Mouse (Mus musculus) small intestine, adult 2 months (tissue): ENCODE measurements around the gene Sos2.
"Not testable (repeated sequence)": the region's sequence is repeated elsewhere in the genome, so short reads cannot be mapped to it uniquely, and the experiment has no call there.

Source experiments
- CTCF ChIP-seq: fragments of 200-500 bp; IDR thresholded peaks from 2 replicates; pipeline ENCODE4 v1.5.1; 2012; ENCODE audit warnings: low read depth, mild to moderate bottlenecking, control low read depth, inconsistent platforms, low read length, moderate library complexity, mixed read lengths; ENCODE audit not compliant: insufficient replicate concordance, insufficient read length; ENCODE audit errors: extremely low read depth
- POLR2A ChIP-seq: fragments of 200-500 bp; IDR thresholded peaks from 2 replicates; pipeline ENCODE4 v1.6.1; 2012; ENCODE audit warnings: low read depth, mild to moderate bottlenecking, control low read depth, inconsistent platforms, low read length, moderate library complexity

DNA sequence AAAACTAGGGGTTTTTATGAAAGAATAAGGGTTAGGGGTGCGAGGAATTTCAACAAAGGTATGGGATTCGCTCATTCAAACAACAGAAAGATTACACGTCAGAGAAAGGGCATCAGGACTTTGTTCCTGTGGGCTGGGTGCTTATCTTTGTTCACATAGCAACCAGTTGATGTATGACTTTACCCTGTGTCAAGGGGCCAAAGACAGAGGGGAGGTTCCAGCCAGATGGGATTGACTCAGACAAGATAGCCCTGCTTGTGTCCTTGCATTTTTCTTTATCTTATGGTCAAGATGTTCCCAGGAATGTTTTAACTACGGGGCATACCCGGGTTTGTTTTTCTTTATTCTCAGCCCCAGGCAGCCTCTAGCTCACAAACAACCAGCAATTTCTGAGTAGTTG, 63.1 kb downstream of the Sos2 start:
- not testable (repeated sequence) for TF ChIP-seq POLR2A, CTCF
